Mouse (Mus musculus) inflammation-experienced regulatory T-cells, adult 16 weeks (primary cell): ENCODE measurements around the gene Cpxm2. TPM values are rescaled to one million over a fixed set of nuclear protein-coding genes. Genes with fewer than 3 reads are reported as not detected.

Experiments used
- polyA plus RNA-seq: library from polyadenylated mRNA; unstranded; fragments of 100-300 nt; shearing (Covaris generic); gene quantifications from one replicate; pipeline ENCODE4 v1.2.1, GENCODE M21; 2017

Gene Cpxm2
- not detected for polyA plus RNA-seq

DNA sequence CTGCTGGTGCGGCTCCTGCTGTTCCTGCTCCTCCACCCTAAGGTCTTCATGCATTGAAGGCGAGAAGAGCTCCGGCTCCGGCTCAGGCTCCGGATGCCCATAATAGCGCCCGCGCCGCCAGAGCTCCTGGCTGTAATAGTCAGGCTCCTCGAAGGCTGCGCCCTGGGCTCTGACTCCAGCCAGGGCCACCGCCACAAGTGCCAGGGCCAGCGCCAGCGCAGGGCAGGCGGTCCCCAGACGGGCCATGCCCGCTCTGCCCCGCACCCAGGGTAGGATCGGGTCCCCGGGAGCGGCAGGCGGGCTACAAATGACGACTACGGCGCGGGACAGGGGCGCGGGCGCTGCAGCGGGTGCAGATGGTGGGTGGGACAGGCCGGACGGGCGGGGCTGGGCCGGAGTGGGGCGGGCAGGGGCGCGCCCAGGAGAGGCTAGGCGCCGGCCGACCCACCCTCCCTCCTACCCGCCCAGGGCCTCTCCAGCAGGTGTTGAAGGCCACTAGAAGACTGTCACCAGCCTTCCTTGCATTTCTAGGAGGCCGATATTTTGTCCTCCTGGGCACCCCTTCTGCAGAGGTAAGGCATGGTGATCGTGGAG, at the start of gene Cpxm2:
TSS of gene Cpxm2 (minus strand) at position 372 of the 594 bp plus-strand sequence.

Other genes starting within 250 kb of the Cpxm2 start
- gene Gpr26, start 188.3 kb downstream of the Cpxm2 start, polyA plus RNA-seq = not detected
- gene Chst15, start 162.5 kb upstream of the Cpxm2 start, polyA plus RNA-seq = 17.7 TPM